Mouse (Mus musculus): ENCODE measurements at regions not wholly inside any gene's neighbourhood (a gene's known extent, or its start where the extent isn't known, plus 50 kb on each side); places are given as distances from the start of the nearest gene placed in this dataset.

DNA sequence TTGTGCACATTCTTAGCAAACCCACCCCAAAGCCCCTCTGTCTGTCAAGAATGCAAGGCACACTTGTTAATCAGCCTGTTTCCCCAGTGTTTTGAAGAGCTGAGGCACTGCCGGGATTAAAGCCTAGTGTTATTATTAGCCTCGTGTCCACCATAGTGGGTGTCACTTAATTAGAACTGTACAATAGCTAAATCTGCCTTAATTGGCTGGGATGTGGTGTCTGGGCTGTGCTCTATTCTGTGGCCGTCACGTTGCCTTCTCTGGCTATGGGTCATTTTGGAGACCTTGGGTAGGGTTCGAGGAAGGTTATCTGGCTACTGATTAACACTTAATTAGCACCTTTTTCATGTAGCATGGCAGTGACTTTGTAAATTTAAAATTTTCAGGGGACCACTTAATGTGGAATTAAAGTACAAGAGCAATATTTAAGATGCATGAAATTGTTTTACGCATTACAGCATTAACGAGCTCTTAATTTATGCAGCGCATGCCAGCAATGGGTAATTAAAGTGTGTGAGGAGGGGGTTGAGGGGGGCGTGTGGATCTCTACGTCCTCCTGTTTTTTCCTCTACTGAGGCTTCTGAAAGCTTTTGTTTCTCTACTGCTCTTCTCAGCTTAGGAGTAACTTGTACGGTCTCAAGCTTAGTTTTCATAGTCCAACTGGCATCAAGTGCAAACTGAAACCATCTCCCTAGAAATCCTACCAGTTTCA lies 124.5 kb upstream of the Atp6ap2 start:
- no peak overlapping the region for H3K4me2 ChIP-seq (ENCODE audit: low read depth, low read length)
- no peak overlapping the region for H3K9ac ChIP-seq (replicated peaks; ENCODE audit: low read length)
- no peak for ATAC-seq
- WGBS = 63% methylated on average over 11 of the region's 11 CpGs
- no peak overlapping the region for H3K27ac ChIP-seq
- no peak overlapping the region for H3K4me3 ChIP-seq (ENCODE audit: low read length)
- H3K9me3 ChIP-seq (ENCODE audit: low read length) = no peaks in the 10 kb centered on the region
- no peak for TF ChIP-seq CTCF (IDR thresholded peaks at IDR 0.05; ENCODE audit: low read depth)
- no peaks in the 10 kb centered on the region for H3K27me3 ChIP-seq (ENCODE audit: insufficient read depth, low read length)
- H3K36me3 ChIP-seq (ENCODE audit: insufficient read depth, low read length) = no peaks in the 10 kb centered on the region
- no peaks in the 10 kb centered on the region for H3K4me1 ChIP-seq (ENCODE audit: insufficient read depth, low read length)
- no peak for DNase-seq (ENCODE audit: low spot score)

- Histone ChIP-seq H3K27ac (no peak overlapping the region), H3K27me3 (ENCODE audit: insufficient read depth, low read length) (no peaks in the 10 kb centered on the region), H3K4me3 (ENCODE audit: low read length) (no peak overlapping the region), H3K36me3 (ENCODE audit: insufficient read depth, low read length) (no peaks in the 10 kb centered on the region), H3K9ac (replicated peaks; ENCODE audit: low read length) (no peak overlapping the region), H3K9me3 (ENCODE audit: low read length) (no peaks in the 10 kb centered on the region), H3K4me2 (ENCODE audit: low read depth, low read length) (no peak overlapping the region), H3K4me1 (ENCODE audit: insufficient read depth, low read length) (no peaks in the 10 kb centered on the region)
- TF ChIP-seq CTCF (IDR thresholded peaks at IDR 0.05; ENCODE audit: low read depth) = no peak
- DNase-seq (ENCODE audit: low spot score) = peak; percentile 43
- peak; percentile 54; the same call in 1 of the 2 replicates for ATAC-seq
- WGBS = 55% methylated on average over 10 of the region's 10 CpGs
These were observed 121.3 kb upstream of the Atp6ap2 start for GRCm38 (mm10) chrX:12466312-12466711.

- H3K4me1 ChIP-seq (ENCODE audit: insufficient read depth, low read length) = no peaks in the 10 kb centered on the region
- no peaks in the 10 kb centered on the region for H3K27me3 ChIP-seq (ENCODE audit: insufficient read depth, low read length)
- H3K9me3 ChIP-seq (ENCODE audit: low read length) = no peaks in the 10 kb centered on the region
- no peak for TF ChIP-seq CTCF (IDR thresholded peaks at IDR 0.05; ENCODE audit: low read depth)
- H3K9ac ChIP-seq (replicated peaks; ENCODE audit: low read length) = no peak overlapping the region
- no peaks in the 10 kb centered on the region for H3K36me3 ChIP-seq (ENCODE audit: insufficient read depth, low read length)
- H3K27ac ChIP-seq = peak overlapping the region; percentile 36; the same call in 1 of the 2 replicates
- DNase-seq (ENCODE audit: low spot score) (peak; percentile 6), ATAC-seq (peak; percentile 65)
- H3K4me2 ChIP-seq (ENCODE audit: low read depth, low read length) = no peak overlapping the region
- H3K4me3 ChIP-seq (ENCODE audit: low read length) = no peak overlapping the region
- 34% methylated on average over 6 of the region's 6 CpGs for WGBS
These were observed 120.7 kb upstream of the Atp6ap2 start for GRCm38 (mm10) chrX:12466897-12467296.

- H3K27me3 ChIP-seq (ENCODE audit: insufficient read depth, low read length) = no peaks in the 10 kb centered on the region
- H3K9ac ChIP-seq (replicated peaks; ENCODE audit: low read length) = no peak overlapping the region
- H3K27ac ChIP-seq = peak overlapping the region; percentile 36; the same call in 1 of the 2 replicates
- DNase-seq (ENCODE audit: low spot score) = no peak
- no peak for TF ChIP-seq CTCF (IDR thresholded peaks at IDR 0.05; ENCODE audit: low read depth)
- WGBS = 48% methylated on average over 10 of the region's 10 CpGs
- no peaks in the 10 kb centered on the region for H3K36me3 ChIP-seq (ENCODE audit: insufficient read depth, low read length)
- H3K4me2 ChIP-seq (ENCODE audit: low read depth, low read length) = no peak overlapping the region
- H3K9me3 ChIP-seq (ENCODE audit: low read length) = no peaks in the 10 kb centered on the region
- no peaks in the 10 kb centered on the region for H3K4me1 ChIP-seq (ENCODE audit: insufficient read depth, low read length)
- no peak for ATAC-seq
- no peak overlapping the region for H3K4me3 ChIP-seq (ENCODE audit: low read length)
These were observed 119.9 kb upstream of the Atp6ap2 start for GRCm38 (mm10) chrX:12467528-12468179.

GRCm38 (mm10) chrX:12472296-12472695 lies 115.3 kb upstream of the Atp6ap2 start:
- Histone ChIP-seq H3K36me3 (ENCODE audit: insufficient read depth, low read length) (no peaks in the 10 kb centered on the region), H3K27me3 (ENCODE audit: insufficient read depth, low read length) (no peaks in the 10 kb centered on the region), H3K4me1 (ENCODE audit: insufficient read depth, low read length) (no peaks in the 10 kb centered on the region), H3K9me3 (ENCODE audit: low read length) (no peaks in the 10 kb centered on the region), H3K4me2 (ENCODE audit: low read depth, low read length) (no peak overlapping the region), H3K4me3 (ENCODE audit: low read length) (no peak overlapping the region), H3K27ac (no peak overlapping the region), H3K9ac (replicated peaks; ENCODE audit: low read length) (no peak overlapping the region)
- DNase-seq (ENCODE audit: low spot score) (no peak), ATAC-seq (no peak)
- no peak for TF ChIP-seq CTCF (IDR thresholded peaks at IDR 0.05; ENCODE audit: low read depth)
- 63% methylated on average over 5 of the region's 5 CpGs for whole genome bisulfite sequencing

- no peak overlapping the region for H3K27ac ChIP-seq
- no peaks in the 10 kb centered on the region for H3K4me1 ChIP-seq (ENCODE audit: insufficient read depth, low read length)
- no peak overlapping the region for H3K4me2 ChIP-seq (ENCODE audit: low read depth, low read length)
- no peak overlapping the region for H3K9ac ChIP-seq (replicated peaks; ENCODE audit: low read length)
- H3K36me3 ChIP-seq (ENCODE audit: insufficient read depth, low read length) = no peaks in the 10 kb centered on the region
- ATAC-seq (no peak), DNase-seq (ENCODE audit: low spot score) (no peak)
- H3K4me3 ChIP-seq (ENCODE audit: low read length) = no peak overlapping the region
- 76% methylated on average over 6 of the region's 6 CpGs for WGBS
- no peaks in the 10 kb centered on the region for H3K9me3 ChIP-seq (ENCODE audit: low read length)
- TF ChIP-seq CTCF (IDR thresholded peaks at IDR 0.05; ENCODE audit: low read depth) = no peak
- no peaks in the 10 kb centered on the region for H3K27me3 ChIP-seq (ENCODE audit: insufficient read depth, low read length)
These were observed 108.4 kb upstream of the Atp6ap2 start for GRCm38 (mm10) chrX:12479207-12479606.

GRCm38 (mm10) chrX:12490957-12491356 lies 96.6 kb upstream of the Atp6ap2 start:
- DNase-seq (ENCODE audit: low spot score) = no peak
- no peaks in the 10 kb centered on the region for H3K27me3 ChIP-seq (ENCODE audit: insufficient read depth, low read length)
- H3K9me3 ChIP-seq (ENCODE audit: low read length) = no peaks in the 10 kb centered on the region
- no peak overlapping the region for H3K9ac ChIP-seq (replicated peaks; ENCODE audit: low read length)
- WGBS = 71% methylated on average over 7 of the region's 7 CpGs
- H3K4me3 ChIP-seq (ENCODE audit: low read length) = no peak overlapping the region
- no peaks in the 10 kb centered on the region for H3K36me3 ChIP-seq (ENCODE audit: insufficient read depth, low read length)
- TF ChIP-seq CTCF (IDR thresholded peaks at IDR 0.05; ENCODE audit: low read depth) = no peak
- no peak overlapping the region for H3K4me2 ChIP-seq (ENCODE audit: low read depth, low read length)
- H3K27ac ChIP-seq = no peak overlapping the region
- ATAC-seq = no peak
- no peaks in the 10 kb centered on the region for H3K4me1 ChIP-seq (ENCODE audit: insufficient read depth, low read length)
